Mouse (Mus musculus): ENCODE results near the gene Slc25a22. TPM values are rescaled to one million over a fixed set of nuclear protein-coding genes. Genes with fewer than 3 reads are reported as not detected.
A peak's percentile ranks its signal among the peaks of the same experiment; 100 is the strongest.
"Not testable (repeated sequence)": the region's sequence is repeated elsewhere in the genome, so short reads cannot be mapped to it uniquely, and the experiment has no call there.

Slc25a22 gene
- polyA plus RNA-seq, 1 experiment from 2014 or later, result 35.3 TPM

- WGBS, result 94% methylated on average over 8 of the region's 8 CpGs
- Histone ChIP-seq H3K9me3 (ENCODE audit: control insufficient read depth, low read length) (no peaks in the 10 kb centered on the region), H3K27ac (ENCODE audit: low read depth) (no peak overlapping the region)
Measured at GRCm38 (mm10) chr7:141410631-141411030, 27.1 kb downstream of the Slc25a22 start.

GRCm38 (mm10) chr7:141408833-141409232, 28.9 kb downstream of the Slc25a22 start:
- ATAC-seq (replicated peaks; ENCODE audit: low FRiP score, low TSS enrichment, low read depth), result peak; percentile 73
- Histone ChIP-seq H3K4me3 (ENCODE audit: low read depth, low read length) (no peak overlapping the region), H3K4me2 (ENCODE audit: low read length) (no peak overlapping the region), H3K36me3 (ENCODE audit: control insufficient read depth, insufficient read depth, low read length) (peaks cover 34% of the 10 kb centered on the region), H3K27me3 (replicated peaks; ENCODE audit: control insufficient read depth, insufficient read depth, low read length) (no peaks in the 10 kb centered on the region), H3K9me3 (ENCODE audit: control insufficient read depth, low read length) (no peaks in the 10 kb centered on the region), H3K9ac (ENCODE audit: low read length) (no peak overlapping the region), H3K4me1 (replicated peaks; ENCODE audit: control insufficient read depth, insufficient read depth, low read length) (peaks cover 7% of the 10 kb centered on the region; the same call in 1 of the 2 replicates), H3K27ac (ENCODE audit: low read depth) (no peak overlapping the region)
- DNase-seq (ENCODE audit: low spot score), result peak; percentile 93
- WGBS, result 14% methylated on average over 11 of the region's 11 CpGs

More at GRCm38 (mm10) chr7:141410631-141411030, 27.1 kb downstream of the Slc25a22 start:
- ATAC-seq (replicated peaks; ENCODE audit: low FRiP score, low TSS enrichment, low read depth), result no peak
- no peak overlapping the region for H3K9ac ChIP-seq (ENCODE audit: low read length)
- no peak for DNase-seq (ENCODE audit: low spot score)
- H3K4me1 ChIP-seq (replicated peaks; ENCODE audit: control insufficient read depth, insufficient read depth, low read length), result peaks cover 10% of the 10 kb centered on the region; the same call in 1 of the 2 replicates
- no peak overlapping the region for H3K4me2 ChIP-seq (ENCODE audit: low read length)
- H3K4me3 ChIP-seq (ENCODE audit: low read depth, low read length), result no peak overlapping the region
- H3K36me3 ChIP-seq (ENCODE audit: control insufficient read depth, insufficient read depth, low read length), result peaks cover 34% of the 10 kb centered on the region
- H3K27me3 ChIP-seq (replicated peaks; ENCODE audit: control insufficient read depth, insufficient read depth, low read length), result no peaks in the 10 kb centered on the region

- not testable (repeated sequence) for DNase-seq (ENCODE audit: low spot score); H3K9me3 ChIP-seq (ENCODE audit: control insufficient read depth, low read length); H3K27ac ChIP-seq (ENCODE audit: low read depth); H3K4me2 ChIP-seq (ENCODE audit: low read length); H3K27me3 ChIP-seq (replicated peaks; ENCODE audit: control insufficient read depth, insufficient read depth, low read length); ATAC-seq (replicated peaks; ENCODE audit: low FRiP score, low TSS enrichment, low read depth); H3K4me1 ChIP-seq (replicated peaks; ENCODE audit: control insufficient read depth, insufficient read depth, low read length); H3K9ac ChIP-seq (ENCODE audit: low read length); H3K4me3 ChIP-seq (ENCODE audit: low read depth, low read length)
- H3K36me3 ChIP-seq (ENCODE audit: control insufficient read depth, insufficient read depth, low read length), result peaks cover 34% of the 10 kb centered on the region
- WGBS, result 95% methylated on average over 7 of the region's 7 CpGs
Measured at GRCm38 (mm10) chr7:141407670-141408069, 30.0 kb downstream of the Slc25a22 start.

- Histone ChIP-seq H3K27me3 (replicated peaks; ENCODE audit: control insufficient read depth, insufficient read depth, low read length) (no peaks in the 10 kb centered on the region), H3K9me3 (ENCODE audit: control insufficient read depth, low read length) (no peaks in the 10 kb centered on the region)
Measured at GRCm38 (mm10) chr7:141405466-141405865, 32.2 kb downstream of the Slc25a22 start.

GRCm38 (mm10) chr7:141403305-141403704, 34.4 kb downstream of the Slc25a22 start:
- DNase-seq (ENCODE audit: low spot score) (peak; percentile 75), ATAC-seq (replicated peaks; ENCODE audit: low FRiP score, low TSS enrichment, low read depth) (0 out of 2 replicates have a peak, but pooled peaks have one; percentile 23)
- H3K4me3 ChIP-seq (ENCODE audit: low read depth, low read length), result no peak overlapping the region
- H3K9ac ChIP-seq (ENCODE audit: low read length), result no peak overlapping the region
- no peak overlapping the region for H3K27ac ChIP-seq (ENCODE audit: low read depth)
- H3K36me3 ChIP-seq (ENCODE audit: control insufficient read depth, insufficient read depth, low read length), result peaks cover 48% of the 10 kb centered on the region
- no peaks in the 10 kb centered on the region for H3K27me3 ChIP-seq (replicated peaks; ENCODE audit: control insufficient read depth, insufficient read depth, low read length)
- H3K4me2 ChIP-seq (ENCODE audit: low read length), result no peak overlapping the region
- WGBS, result 42% methylated on average over 5 of the region's 5 CpGs
- no peaks in the 10 kb centered on the region for H3K9me3 ChIP-seq (ENCODE audit: control insufficient read depth, low read length)
- no peaks in the 10 kb centered on the region for H3K4me1 ChIP-seq (replicated peaks; ENCODE audit: control insufficient read depth, insufficient read depth, low read length)

More at GRCm38 (mm10) chr7:141405466-141405865, 32.2 kb downstream of the Slc25a22 start:
- Histone ChIP-seq H3K4me1 (replicated peaks; ENCODE audit: control insufficient read depth, insufficient read depth, low read length) (0 out of 2 replicates have a peak, but pooled peaks cover 2% of the 10 kb centered on the region), H3K9ac (ENCODE audit: low read length) (no peak overlapping the region), H3K36me3 (ENCODE audit: control insufficient read depth, insufficient read depth, low read length) (peaks cover 46% of the 10 kb centered on the region), H3K4me3 (ENCODE audit: low read depth, low read length) (no peak overlapping the region), H3K4me2 (ENCODE audit: low read length) (no peak overlapping the region), H3K27ac (ENCODE audit: low read depth) (no peak overlapping the region)
- 74% methylated on average over 4 of the region's 4 CpGs for WGBS
- ATAC-seq (replicated peaks; ENCODE audit: low FRiP score, low TSS enrichment, low read depth) (no peak), DNase-seq (ENCODE audit: low spot score) (no peak)

GRCm38 (mm10) chr7:141395348-141395747, 42.3 kb downstream of the Slc25a22 start:
- no peak overlapping the region for H3K4me3 ChIP-seq (ENCODE audit: low read depth, low read length)
- H3K27me3 ChIP-seq (replicated peaks; ENCODE audit: control insufficient read depth, insufficient read depth, low read length), result no peaks in the 10 kb centered on the region
- 77% methylated on average over 1 of the region's 1 CpGs for WGBS
- H3K9ac ChIP-seq (ENCODE audit: low read length), result no peak overlapping the region
- ATAC-seq (replicated peaks; ENCODE audit: low FRiP score, low TSS enrichment, low read depth) (no peak), DNase-seq (ENCODE audit: low spot score) (no peak)
- no peaks in the 10 kb centered on the region for H3K9me3 ChIP-seq (ENCODE audit: control insufficient read depth, low read length)
- peaks cover 9% of the 10 kb centered on the region for H3K4me1 ChIP-seq (replicated peaks; ENCODE audit: control insufficient read depth, insufficient read depth, low read length)
- H3K27ac ChIP-seq (ENCODE audit: low read depth), result no peak overlapping the region
- peaks cover 42% of the 10 kb centered on the region for H3K36me3 ChIP-seq (ENCODE audit: control insufficient read depth, insufficient read depth, low read length)
- H3K4me2 ChIP-seq (ENCODE audit: low read length), result no peak overlapping the region

GRCm38 (mm10) chr7:141394771-141395170, 42.9 kb downstream of the Slc25a22 start:
- peaks cover 36% of the 10 kb centered on the region for H3K36me3 ChIP-seq (ENCODE audit: control insufficient read depth, insufficient read depth, low read length)
- H3K4me1 ChIP-seq (replicated peaks; ENCODE audit: control insufficient read depth, insufficient read depth, low read length), result peaks cover 9% of the 10 kb centered on the region
- peak; percentile 78 for DNase-seq (ENCODE audit: low spot score)
- ATAC-seq (replicated peaks; ENCODE audit: low FRiP score, low TSS enrichment, low read depth), result no peak
- no peaks in the 10 kb centered on the region for H3K27me3 ChIP-seq (replicated peaks; ENCODE audit: control insufficient read depth, insufficient read depth, low read length)
- H3K4me3 ChIP-seq (ENCODE audit: low read depth, low read length), result no peak overlapping the region
- no peaks in the 10 kb centered on the region for H3K9me3 ChIP-seq (ENCODE audit: control insufficient read depth, low read length)
- H3K27ac ChIP-seq (ENCODE audit: low read depth), result no peak overlapping the region
- 27% methylated on average over 6 of the region's 6 CpGs for WGBS
- no peak overlapping the region for H3K9ac ChIP-seq (ENCODE audit: low read length)
- H3K4me2 ChIP-seq (ENCODE audit: low read length), result no peak overlapping the region

- H3K27me3 ChIP-seq (replicated peaks; ENCODE audit: control insufficient read depth, insufficient read depth, low read length), result no peaks in the 10 kb centered on the region
- H3K4me3 ChIP-seq (ENCODE audit: low read depth, low read length), result no peak overlapping the region
- H3K4me1 ChIP-seq (replicated peaks; ENCODE audit: control insufficient read depth, insufficient read depth, low read length), result peaks cover 9% of the 10 kb centered on the region
- ATAC-seq (replicated peaks; ENCODE audit: low FRiP score, low TSS enrichment, low read depth), result no peak
- WGBS, result 80% methylated on average over 7 of the region's 7 CpGs
- no peak overlapping the region for H3K4me2 ChIP-seq (ENCODE audit: low read length)
- no peak overlapping the region for H3K27ac ChIP-seq (ENCODE audit: low read depth)
- H3K9ac ChIP-seq (ENCODE audit: low read length), result no peak overlapping the region
- no peaks in the 10 kb centered on the region for H3K9me3 ChIP-seq (ENCODE audit: control insufficient read depth, low read length)
- no peak for DNase-seq (ENCODE audit: low spot score)
- peaks cover 31% of the 10 kb centered on the region for H3K36me3 ChIP-seq (ENCODE audit: control insufficient read depth, insufficient read depth, low read length)
Measured at GRCm38 (mm10) chr7:141394158-141394557, 43.5 kb downstream of the Slc25a22 start.

- Histone ChIP-seq H3K4me3 (ENCODE audit: low read depth, low read length) (peak overlapping the region; percentile 81), H3K9ac (ENCODE audit: low read length) (peak overlapping the region; percentile 49), H3K9me3 (ENCODE audit: control insufficient read depth, low read length) (no peaks in the 10 kb centered on the region), H3K27ac (ENCODE audit: low read depth) (no peak overlapping the region; the same call in 1 of the 2 replicates), H3K27me3 (replicated peaks; ENCODE audit: control insufficient read depth, insufficient read depth, low read length) (no peaks in the 10 kb centered on the region), H3K4me1 (replicated peaks; ENCODE audit: control insufficient read depth, insufficient read depth, low read length) (peaks cover 9% of the 10 kb centered on the region), H3K4me2 (ENCODE audit: low read length) (peak overlapping the region; percentile 69), H3K36me3 (ENCODE audit: control insufficient read depth, insufficient read depth, low read length) (peaks cover 16% of the 10 kb centered on the region)
- DNase-seq (ENCODE audit: low spot score) (no peak), ATAC-seq (replicated peaks; ENCODE audit: low FRiP score, low TSS enrichment, low read depth) (peak; percentile 41)
- WGBS, result 34% methylated on average over 9 of the region's 9 CpGs
Measured at GRCm38 (mm10) chr7:141392552-141393222, 45.0 kb downstream of the Slc25a22 start.

Data from intestine, embryonic 14.5 days (tissue).